Mouse (Mus musculus) left cerebral cortex, adult 2 months (tissue): ENCODE results near the gene Slc12a7. TPM values are rescaled to one million over a fixed set of nuclear protein-coding genes. Genes with fewer than 3 reads are reported as not detected.

Source experiments
- DNase-seq, 2 experiments: peaks; one replicate each; pipeline ENCODE4 v3.0.0; 2021 to 2022; ENCODE audit warnings: low spot score in 2 of 2, mixed read lengths in 1 of 2; ENCODE audit errors: extremely low spot score in 1 of 2
- H3K27ac ChIP-seq: fragments of 200-600 bp; 2 replicates; pipeline ENCODE4 v1.8.1; 2022
- H3K4me3 ChIP-seq: fragments of 200-600 bp; 2 replicates; pipeline ENCODE4 v1.8.1; 2022
- CTCF ChIP-seq: fragments of 200-600 bp; IDR thresholded peaks from 2 replicates; pipeline ENCODE4 v1.8.1; 2022; ENCODE audit warnings: antibody characterized with exemption, mild to moderate bottlenecking, moderate library complexity
- intact Hi-C: fragments of 180-260 bp; cut with DNase I; formaldehyde crosslinking; loops from one replicate; pipeline ENCODE4 v1.15.1; 2025
- total RNA-seq, 2 experiments: library from RNA; stranded (reverse); gene quantifications; 2 replicates each; pipeline ENCODE4 v1.2.3; 2021

Gene Slc12a7
- total RNA-seq, 2 experiments from 2014 or later: 2.4 to 4.8 TPM

DNA sequence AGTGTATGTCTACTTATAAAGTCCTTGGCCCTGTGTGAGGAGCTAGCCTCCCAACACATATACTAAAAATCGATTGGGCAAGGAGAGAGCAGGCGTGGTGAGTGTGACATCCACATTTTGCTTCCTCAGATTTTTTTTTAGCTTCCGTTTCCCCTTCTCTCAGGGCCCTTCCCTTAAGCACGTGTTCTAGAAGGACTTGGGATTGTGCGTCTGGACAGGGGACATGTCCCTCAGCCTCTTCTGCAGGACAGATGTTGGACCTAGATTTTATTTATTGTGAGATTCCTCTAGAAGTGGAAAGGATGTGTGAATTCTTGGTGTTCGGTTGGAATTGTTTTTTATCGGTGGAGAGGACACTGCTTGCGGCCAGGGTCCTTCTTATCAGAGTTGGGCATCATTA lies 34.3 kb downstream of the Slc12a7 start:
- intact Hi-C loops: no loop called here
- Histone ChIP-seq H3K4me3 (no peak overlapping the region), H3K27ac (no peak overlapping the region)
- no peak for TF ChIP-seq CTCF
- DNase-seq: no peak

DNA sequence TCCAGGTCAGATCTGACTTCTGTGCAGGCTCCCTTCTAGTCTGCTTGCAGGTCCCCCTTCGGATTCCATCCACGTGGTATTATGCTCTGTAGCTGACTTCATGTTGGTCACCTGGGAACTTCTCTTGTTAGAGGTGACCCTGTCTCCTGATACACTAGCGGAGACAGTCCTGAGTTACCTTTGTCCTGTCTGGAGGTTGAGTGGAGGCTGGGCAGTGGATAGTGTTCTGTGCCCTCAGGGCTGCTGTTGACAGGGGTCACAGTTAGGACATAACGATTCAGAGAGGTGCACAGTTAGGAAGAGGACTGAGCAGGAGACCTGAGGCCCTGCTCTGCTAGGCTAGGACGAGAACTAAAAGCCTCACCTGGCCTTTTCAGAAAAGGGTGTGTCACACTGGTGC lies 34.9 kb downstream of the Slc12a7 start:
- intact Hi-C loops: no loop called here
- Histone ChIP-seq H3K4me3 (no peak overlapping the region), H3K27ac (no peak overlapping the region)
- DNase-seq: no peak
- TF ChIP-seq CTCF: no peak

DNA sequence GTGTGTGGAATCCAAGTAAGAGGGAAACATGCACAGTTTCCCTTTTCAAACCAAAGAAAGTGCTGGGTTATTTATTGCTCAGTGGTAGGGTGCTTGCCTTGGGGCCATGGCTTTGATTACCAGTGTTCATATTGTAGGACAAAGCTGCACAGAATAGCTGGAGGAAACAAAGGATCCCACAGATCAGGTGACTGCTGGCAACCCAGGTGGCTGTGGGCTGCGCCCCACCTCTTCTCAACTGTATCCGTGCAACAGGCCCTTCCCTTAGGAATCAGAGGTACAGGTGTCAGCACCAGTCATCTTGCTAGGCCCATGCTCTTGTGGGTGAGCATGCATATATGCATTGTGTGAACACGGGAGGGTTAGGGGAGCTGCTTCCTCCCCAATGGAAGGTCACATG lies 35.4 kb downstream of the Slc12a7 start:
- no peak for DNase-seq
- intact Hi-C loops: no loop called here
- no peak for TF ChIP-seq CTCF
- H3K27ac ChIP-seq: no peak overlapping the region
- H3K4me3 ChIP-seq: no peak overlapping the region

DNA sequence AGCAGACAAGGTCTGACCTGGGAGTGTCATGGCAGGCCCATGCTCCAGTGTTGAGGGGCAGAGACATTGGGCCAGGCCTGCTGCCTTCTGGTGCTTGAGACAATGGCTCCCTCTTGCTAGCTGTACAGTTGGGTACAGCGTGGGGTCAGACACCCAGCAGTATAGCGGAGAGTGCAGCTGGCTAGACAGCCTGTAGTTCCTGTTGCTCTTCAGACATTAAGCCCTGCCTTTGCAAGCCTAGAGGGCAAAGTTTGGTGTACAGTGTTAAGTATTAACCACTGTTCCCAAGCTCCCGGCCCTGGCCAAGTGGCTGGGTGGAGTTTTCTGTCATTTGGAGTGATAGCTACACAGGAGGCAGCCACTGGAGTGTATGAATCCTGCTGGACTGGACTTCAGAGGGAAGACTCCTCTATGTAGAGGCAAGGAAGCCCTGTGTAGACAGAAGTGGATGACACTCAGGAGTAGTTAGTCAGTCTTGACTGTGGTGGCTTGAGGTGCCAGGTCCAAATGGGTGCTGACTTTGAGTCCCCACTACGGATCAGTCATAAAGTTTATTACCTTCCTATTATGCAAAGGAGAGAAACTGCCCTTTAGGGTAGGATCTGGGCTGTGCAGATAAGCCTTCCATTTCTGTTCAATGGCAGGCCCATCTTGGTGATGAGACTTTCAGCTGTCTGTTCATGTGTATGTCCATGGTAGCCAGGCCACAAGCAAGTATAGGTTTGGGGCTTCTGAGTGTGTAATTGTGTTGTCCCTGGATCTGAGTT lies 37.2 kb downstream of the Slc12a7 start:
- no peak for TF ChIP-seq CTCF
- no peak overlapping the region for H3K27ac ChIP-seq
- H3K4me3 ChIP-seq: no peak overlapping the region
- intact Hi-C loops: no loop called here
- no peak for DNase-seq

DNA sequence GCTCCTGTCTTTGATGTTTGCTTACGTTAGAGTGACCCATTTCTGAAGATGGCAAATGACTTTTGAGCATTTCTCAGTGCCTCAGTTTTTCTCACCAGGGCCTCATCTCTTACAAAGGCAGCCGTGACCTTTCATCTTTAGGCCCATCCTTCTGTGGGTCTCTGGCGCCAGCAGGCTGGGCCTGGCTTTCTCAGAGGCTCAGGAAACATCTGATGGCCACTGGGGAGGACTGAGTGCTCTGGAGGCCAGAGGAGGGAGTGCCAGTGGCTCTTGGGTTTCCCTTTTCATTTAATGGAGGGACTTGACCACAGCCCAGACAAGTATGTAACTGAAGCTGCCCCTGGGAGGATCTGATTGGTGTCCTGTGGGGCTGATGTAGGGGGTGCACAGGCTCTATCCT lies 38.2 kb downstream of the Slc12a7 start:
- TF ChIP-seq CTCF: no peak
- Histone ChIP-seq H3K4me3 (no peak overlapping the region), H3K27ac (no peak overlapping the region)
- intact Hi-C loops: no loop called here
- no peak for DNase-seq

DNA sequence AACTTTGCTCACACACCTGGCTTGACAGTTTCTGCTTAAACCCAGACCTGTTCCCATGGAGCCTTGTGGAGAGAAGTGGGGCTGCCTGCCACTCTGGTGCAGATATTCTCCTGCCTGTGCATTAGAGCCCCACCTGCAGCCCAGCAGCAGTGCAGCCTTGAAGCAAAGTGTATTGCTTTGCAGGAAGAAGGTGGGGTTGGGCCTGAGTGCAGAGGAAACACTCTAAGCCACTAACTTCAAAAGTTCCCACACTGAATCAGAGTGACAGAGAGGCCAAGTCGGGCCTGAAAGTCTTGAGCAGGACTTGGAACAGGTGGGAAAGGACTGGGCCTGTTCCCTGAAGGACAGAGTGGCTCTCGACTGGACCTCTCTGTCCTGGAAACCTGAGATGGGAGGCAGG lies 39.8 kb downstream of the Slc12a7 start:
- peak; percentile 1; the same call in 1 of the 2 replicates for TF ChIP-seq CTCF
- DNase-seq: no peak
- intact Hi-C loops: no loop called here
- Histone ChIP-seq H3K27ac (no peak overlapping the region), H3K4me3 (no peak overlapping the region)

DNA sequence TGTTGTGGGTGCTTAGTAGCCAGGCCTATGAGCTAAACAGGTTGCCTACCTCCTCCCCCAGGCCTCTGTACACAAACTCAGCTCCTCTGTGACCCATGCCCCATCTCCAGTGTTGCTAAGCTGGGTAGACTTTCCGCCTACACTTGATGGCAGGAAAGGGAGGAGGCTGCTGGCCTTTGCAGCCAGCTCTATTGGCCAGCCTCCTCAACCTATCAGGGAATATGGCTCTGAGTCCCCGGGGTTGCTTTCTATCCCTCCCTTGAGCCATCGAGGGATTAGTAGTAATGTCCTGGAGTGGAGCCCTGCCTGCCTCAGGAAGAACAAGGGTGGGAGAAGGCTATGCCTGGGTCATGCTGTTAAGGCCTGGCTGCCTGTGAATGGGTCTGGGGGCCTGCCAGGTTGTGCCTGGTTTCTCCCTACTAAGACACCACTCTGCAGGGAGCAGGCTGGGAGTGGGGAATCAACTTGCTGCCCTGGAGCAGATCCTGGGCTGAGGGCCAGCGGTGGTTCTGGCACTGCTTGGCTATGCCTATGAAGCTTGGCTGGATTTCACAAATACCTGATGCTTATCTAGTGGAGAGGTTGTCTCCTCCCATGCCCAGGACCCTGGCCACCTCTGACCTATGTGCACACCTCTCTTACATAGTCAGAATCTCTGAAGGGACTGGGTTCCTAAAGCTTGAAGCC lies 40.8 kb downstream of the Slc12a7 start:
- Histone ChIP-seq H3K4me3 (no peak overlapping the region), H3K27ac (no peak overlapping the region)
- no peak for TF ChIP-seq CTCF
- no peak for DNase-seq
- intact Hi-C loops: no loop called here

DNA sequence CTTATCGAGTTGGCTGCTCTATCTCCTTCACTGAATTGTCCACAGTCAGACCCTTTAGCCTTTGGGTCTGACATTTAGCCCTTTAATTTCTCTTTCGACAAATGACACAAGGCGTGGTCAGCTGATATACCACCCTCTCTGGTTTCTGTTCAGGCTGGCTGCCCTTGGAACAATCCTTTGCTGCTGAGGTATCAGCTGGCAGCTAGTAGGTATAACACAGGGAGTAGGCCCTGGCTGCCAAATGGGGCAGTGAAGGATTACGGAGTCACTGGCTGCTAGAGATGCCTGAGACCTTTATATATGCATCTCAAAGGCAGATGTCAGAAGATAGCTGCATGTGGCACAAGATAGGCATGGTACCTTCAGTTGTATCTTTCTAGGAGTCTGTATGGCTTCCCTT lies 42.9 kb downstream of the Slc12a7 start:
- TF ChIP-seq CTCF: no peak
- intact Hi-C loops: no loop called here
- no peak overlapping the region for H3K4me3 ChIP-seq
- no peak for DNase-seq
- H3K27ac ChIP-seq: no peak overlapping the region

DNA sequence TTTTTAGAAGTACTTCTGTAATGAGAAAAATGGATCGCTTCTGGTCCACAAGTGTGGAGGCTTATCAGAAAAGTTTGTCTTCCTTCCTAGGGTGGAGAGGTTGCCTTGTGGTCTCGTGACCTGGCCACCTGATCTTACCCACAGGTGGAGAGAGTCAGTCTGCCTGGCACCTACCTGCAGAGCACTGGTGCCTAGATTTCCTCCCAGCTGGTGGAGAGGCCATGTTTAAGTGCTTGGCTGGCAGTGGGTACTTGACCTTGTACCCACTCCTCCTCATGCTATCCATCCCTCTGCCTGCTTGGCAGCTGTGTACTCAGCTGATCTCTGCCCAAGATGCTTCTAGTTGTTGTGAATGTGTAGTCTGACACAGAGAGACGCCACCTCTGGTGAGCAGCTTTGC lies 44.7 kb downstream of the Slc12a7 start:
- Histone ChIP-seq H3K4me3 (no peak overlapping the region), H3K27ac (no peak overlapping the region)
- no peak for TF ChIP-seq CTCF
- intact Hi-C loops: no loop called here
- no peak for DNase-seq

DNA sequence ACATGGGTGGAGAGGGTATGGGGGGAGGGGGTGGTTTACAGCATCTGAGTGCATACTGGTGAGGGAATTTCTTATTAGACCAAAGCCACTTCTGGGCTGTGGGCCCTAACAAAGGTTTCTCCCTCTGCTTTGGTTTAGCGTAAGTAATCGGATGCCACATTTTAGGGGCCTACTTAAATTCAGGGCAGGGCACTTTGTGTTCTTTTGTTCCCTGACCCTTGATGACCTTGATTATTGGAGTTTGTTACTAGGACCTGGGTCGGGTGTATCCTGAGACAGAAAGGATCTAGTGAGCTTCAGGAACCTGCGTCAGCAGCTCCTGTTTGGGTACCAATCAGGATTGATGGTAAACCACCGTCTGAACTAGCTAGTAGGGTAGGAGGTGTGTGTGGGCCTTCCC lies 49.6 kb downstream of the Slc12a7 start:
- Histone ChIP-seq H3K4me3 (no peak overlapping the region), H3K27ac (no peak overlapping the region)
- no peak for TF ChIP-seq CTCF
- no peak for DNase-seq
- intact Hi-C loops: no loop called here

DNA sequence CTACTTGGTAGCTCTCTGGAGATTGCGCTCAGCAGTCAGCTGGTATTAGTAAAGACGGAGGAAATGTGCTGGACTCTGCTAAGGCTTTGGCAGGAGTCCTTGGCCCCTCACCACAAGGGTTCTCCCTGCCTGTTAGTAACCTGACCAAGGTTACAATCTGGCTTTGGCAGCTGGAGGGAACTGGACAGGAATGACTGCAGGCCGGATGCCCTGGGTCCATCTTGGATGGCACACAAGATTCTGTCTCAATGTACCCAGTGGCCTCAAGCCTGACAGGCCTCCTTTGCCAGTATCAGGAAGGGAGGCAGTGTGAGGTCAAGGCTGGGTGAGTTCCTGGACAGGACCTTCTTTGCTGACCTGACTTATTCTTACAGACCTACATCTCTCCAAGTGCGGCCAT lies 59.3 kb downstream of the Slc12a7 start:
- DNase-seq: no peak
- Histone ChIP-seq H3K4me3 (no peak overlapping the region), H3K27ac (no peak overlapping the region)
- TF ChIP-seq CTCF: no peak
- intact Hi-C loops: no loop called here

DNA sequence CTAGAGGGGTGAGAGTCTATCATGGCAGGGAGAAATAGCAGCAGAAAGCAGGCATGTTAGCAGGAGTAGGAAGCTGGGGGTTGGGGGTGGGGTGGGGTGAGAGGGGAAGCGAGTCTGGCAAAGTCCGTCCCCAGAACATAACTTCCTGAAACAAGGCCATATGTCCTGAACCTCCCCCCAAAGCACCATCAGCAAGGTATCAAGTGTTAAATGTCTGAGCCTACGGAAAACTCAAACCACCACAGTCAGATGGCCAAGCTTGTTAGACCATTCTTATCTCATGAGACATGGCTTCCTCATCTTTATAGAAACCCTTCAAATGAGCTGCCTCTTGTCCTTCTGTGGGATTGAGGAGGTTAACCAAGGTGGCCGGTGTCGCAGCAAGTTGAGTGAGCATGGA lies 60.3 kb downstream of the Slc12a7 start:
- no peak overlapping the region for H3K27ac ChIP-seq
- H3K4me3 ChIP-seq: no peak overlapping the region
- DNase-seq: no peak
- intact Hi-C loops: no loop called here
- no peak for TF ChIP-seq CTCF

DNA sequence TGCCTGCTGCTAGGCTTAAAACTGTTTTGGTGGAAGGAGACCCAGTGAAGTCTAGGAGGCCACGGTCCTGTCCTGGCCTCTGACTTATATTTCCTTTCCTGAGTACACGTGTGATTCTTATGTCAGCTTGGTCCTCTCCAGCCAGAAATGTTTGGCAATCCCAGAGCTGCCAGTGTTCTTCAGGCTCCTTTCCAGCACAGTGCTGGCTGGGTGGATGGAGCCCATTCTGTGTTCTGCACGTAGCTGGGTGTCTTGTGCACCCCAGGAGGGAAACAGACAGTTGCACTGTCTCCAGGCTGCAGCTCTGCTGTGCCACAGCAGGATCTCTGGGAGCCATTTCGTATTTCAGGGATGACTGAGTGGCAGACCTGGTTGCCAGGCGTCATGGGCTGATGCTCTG lies 66.2 kb downstream of the Slc12a7 start:
- intact Hi-C loops: no loop called here

More for the DNA sequence above, 66.2 kb downstream of the Slc12a7 start:
- no peak for TF ChIP-seq CTCF
- no peak for DNase-seq
- no peak overlapping the region for H3K27ac ChIP-seq
- no peak overlapping the region for H3K4me3 ChIP-seq
